Mouse (Mus musculus): Measurements from ENCODE around the gene Xpot. TPM values are rescaled to one million over a fixed set of nuclear protein-coding genes. Genes with fewer than 3 reads are reported as not detected.

The Xpot gene
- polyA plus RNA-seq, 1 experiment from 2014 or later = 59.3 TPM

GRCm38 (mm10) chr10:121543577-121543976 is 82.6 kb downstream of the Xpot start:
- Histone ChIP-seq H3K27me3 (no peaks in the 10 kb centered on the region), H3K4me1 (replicated peaks) (no peaks in the 10 kb centered on the region), H3K4me2 (no peak overlapping the region), H3K36me3 (peaks cover 35% of the 10 kb centered on the region), H3K4me3 (replicated peaks) (no peak overlapping the region), H3K27ac (no peak overlapping the region), H3K9me3 (no peaks in the 10 kb centered on the region), H3K9ac (replicated peaks) (no peak overlapping the region)
- 95% methylated on average over 6 of the region's 6 CpGs for whole genome bisulfite sequencing
- ATAC-seq (ENCODE audit: insufficient number of reproducible peaks, insufficient read depth, low FRiP score, low TSS enrichment, low read depth) = no peak

GRCm38 (mm10) chr10:121542156-121542555 is 84.0 kb downstream of the Xpot start:
- Histone ChIP-seq H3K4me2 (no peak overlapping the region), H3K27me3 (no peaks in the 10 kb centered on the region), H3K9me3 (no peaks in the 10 kb centered on the region), H3K4me3 (replicated peaks) (no peak overlapping the region), H3K9ac (replicated peaks) (no peak overlapping the region), H3K27ac (no peak overlapping the region), H3K4me1 (replicated peaks) (no peaks in the 10 kb centered on the region), H3K36me3 (peaks cover 21% of the 10 kb centered on the region)
- ATAC-seq (ENCODE audit: insufficient number of reproducible peaks, insufficient read depth, low FRiP score, low TSS enrichment, low read depth) = no peak
- 94% methylated on average over 3 of the region's 3 CpGs for WGBS

Small RNA genes within 50 kb of the gene (microRNA-seq; reads per million reads assigned to microRNA genes)
- gene Gm24330 = not detected

Other genes starting within 250 kb of the Xpot start
- 20.2 and 22.2 TPM in 2 replicates for gene Rassf3, start 150.0 kb downstream of the Xpot start, polyA plus RNA-seq (2016; fragmentation: Nextera tagmentation; extraction: Ambion mirVana)
- 33.7 and 34.4 TPM in 2 replicates for gene Tbk1, start 39.5 kb downstream of the Xpot start, polyA plus RNA-seq (2016; fragmentation: Nextera tagmentation; extraction: Ambion mirVana)
- 1.8 and 2.0 TPM in 2 replicates for gene D930020B18Rik, start 15.3 kb upstream of the Xpot start, polyA plus RNA-seq (2016; fragmentation: Nextera tagmentation; extraction: Ambion mirVana)
- gene BC048403, start 113.6 kb upstream of the Xpot start, polyA plus RNA-seq (2016; fragmentation: Nextera tagmentation; extraction: Ambion mirVana) = 2.6 and 2.9 TPM in 2 replicates

All from limb, embryonic 12.5 days (tissue).